Mouse (Mus musculus): ENCODE measurements at regions not wholly inside any gene's neighbourhood (a gene's known extent, or its start where the extent isn't known, plus 50 kb on each side); places are given as distances from the start of the nearest gene placed in this dataset.

DNA sequence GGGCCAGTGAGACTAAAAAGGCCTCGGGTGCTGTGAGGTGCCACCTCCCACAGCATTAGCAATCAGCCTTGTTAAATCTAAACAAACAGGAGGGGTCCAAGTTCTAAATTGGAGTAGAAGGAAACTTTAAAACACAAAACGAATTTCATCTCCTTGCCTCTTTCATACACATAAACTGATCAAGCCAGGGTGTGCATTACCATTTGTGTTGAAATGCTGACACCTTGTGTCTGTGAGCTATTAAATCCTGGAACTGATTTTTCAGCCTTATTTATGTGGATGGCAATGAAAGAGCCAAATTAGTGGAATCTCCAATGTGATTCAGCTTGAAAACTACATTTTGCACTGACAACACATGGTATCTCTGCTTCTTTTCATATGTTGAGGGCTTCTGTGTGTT, 114.8 kb downstream of the Pcsk1 start:
- DNase-seq (ENCODE audit: low spot score) = peak; percentile 61

DNA sequence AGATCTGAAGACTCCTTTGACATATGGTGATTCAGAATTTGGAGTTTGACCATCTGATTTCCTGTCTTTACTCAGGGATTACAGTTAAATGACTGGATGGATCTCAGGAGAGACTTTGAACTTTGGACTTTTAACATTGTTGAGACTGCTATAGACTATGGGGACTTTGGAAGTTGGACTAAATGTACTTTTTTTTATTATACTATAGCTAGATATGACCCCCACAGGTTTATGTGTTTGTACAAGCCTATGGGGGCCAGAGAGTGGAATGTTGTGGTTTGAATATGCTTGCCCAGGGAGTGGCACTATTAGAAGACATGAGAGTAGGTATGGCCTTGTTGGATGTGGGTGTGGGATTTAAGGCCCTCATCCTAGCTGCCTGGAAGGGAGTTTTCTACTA, 134.3 kb downstream of the Pcsk1 start:
- no peak for DNase-seq (ENCODE audit: low spot score)

DNA sequence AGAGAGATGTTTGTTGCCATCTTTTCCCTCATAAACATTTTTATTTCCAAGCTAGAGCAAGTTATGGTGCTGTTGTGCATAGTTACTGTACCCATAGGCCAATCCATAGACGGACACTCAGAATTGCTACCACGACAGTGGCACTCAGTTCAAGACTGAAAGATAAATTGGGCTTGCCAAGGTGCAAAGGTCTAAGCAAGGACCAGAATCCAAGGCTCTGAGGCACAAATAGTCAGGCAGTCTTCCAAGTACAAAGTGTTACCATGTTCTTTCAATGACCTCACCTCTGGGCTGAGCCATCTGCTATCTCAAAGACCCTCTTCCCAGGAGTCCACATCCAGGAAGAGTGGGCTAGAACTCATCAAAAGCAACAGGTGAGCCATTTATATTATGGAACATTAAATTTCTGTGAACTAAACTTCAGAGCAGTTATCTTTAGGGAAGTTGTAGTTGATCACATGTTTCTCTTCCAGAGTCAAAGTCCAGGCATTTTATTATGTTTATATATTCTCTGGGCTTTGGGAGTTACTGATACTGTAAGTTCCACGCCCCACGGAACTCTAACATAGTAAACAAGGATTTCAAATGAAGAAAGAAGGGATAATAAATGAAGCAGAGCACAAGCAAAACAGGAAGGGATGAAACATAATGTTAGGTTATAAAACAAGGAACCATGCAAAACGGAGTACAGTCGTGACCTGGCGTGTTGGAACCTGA, 136.1 kb downstream of the Pcsk1 start:
- no peak for DNase-seq (ENCODE audit: low spot score)

DNA sequence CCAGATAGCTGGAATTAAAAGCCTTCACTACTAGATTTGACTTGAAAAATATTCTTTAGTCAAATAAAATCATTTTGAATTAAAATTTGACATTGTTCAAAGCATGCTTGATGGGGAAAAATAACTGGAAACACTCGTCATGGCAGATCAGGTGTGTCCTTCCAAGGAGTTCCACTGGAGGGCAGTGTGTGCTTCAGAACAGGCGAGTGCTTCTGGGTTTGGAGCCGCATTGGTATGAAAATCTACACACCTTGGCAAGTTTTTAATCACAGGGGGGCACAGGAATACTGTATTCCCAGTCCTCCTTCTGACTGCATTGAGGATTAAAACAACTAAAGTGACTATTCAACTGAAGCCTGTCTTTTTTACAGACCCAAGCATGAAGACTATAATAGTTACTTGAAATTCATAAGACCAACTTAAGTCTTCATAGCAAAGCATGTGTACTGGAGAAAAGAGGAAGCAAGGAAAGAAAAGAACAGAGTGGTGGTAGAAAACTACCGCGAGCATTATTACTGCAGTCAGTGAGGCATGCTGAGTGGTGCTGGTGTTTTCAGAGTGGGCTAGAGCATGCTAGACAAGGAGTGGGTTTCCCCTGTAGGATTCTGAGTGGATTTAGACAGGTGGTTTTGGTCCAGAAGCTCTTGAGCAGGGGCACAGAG, 138.1 kb downstream of the Pcsk1 start:
- DNase-seq (ENCODE audit: low spot score) = peak; percentile 85

DNA sequence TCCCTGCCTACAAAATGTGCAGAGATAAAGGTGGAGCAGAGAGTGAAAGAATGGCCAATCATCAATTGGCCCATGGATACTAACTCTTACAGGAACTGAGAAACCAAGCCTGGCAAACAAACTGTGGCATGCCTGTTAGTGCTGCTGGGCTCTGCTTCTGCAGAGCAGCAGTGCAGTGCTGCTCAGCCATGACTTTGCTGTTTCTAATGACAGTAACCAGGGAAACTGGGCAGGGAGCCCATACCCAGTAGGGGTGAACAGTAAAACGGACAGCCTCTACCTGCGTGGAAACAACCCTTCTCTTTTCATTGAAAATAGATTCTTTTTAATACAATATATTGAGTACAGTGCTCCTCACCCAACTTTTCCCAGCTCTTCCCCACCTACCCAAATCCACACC, 146.8 kb downstream of the Pcsk1 start:
- peak; percentile 81 for DNase-seq (ENCODE audit: low spot score)

Data from adipocyte (in vitro differentiated cells).